Mouse (Mus musculus) intestine, postnatal 0 days (tissue): Measurements from ENCODE around the gene Mov10. TPM values are rescaled to one million over a fixed set of nuclear protein-coding genes. Genes with fewer than 3 reads are reported as not detected.
A peak's percentile ranks its signal among the peaks of the same experiment; 100 is the strongest.

ENCODE experiments used
- ATAC-seq: fragments of 200-750 bp; cut with Nextera tagmentation; 2 replicates; pipeline ENCODE4 v1.8.0; 2017; ENCODE audit warnings: mild to moderate bottlenecking, moderate TSS enrichment, moderate library complexity
- H3K27ac ChIP-seq: fragments of 300-500 bp; sonication (generic); 2 replicates; pipeline ENCODE4 v1.5.1; 2014; ENCODE audit warnings: mild to moderate bottlenecking, low read depth, low read length, moderate library complexity
- H3K27me3 ChIP-seq: fragments of 300-500 bp; sonication (generic); replicated peaks from 2 replicates; pipeline ENCODE4 v1.6.1; 2014; ENCODE audit warnings: low read length, mixed read lengths; ENCODE audit not compliant: control insufficient read depth, insufficient read depth
- H3K36me3 ChIP-seq: fragments of 300-500 bp; sonication (generic); 2 replicates; pipeline ENCODE4 v1.6.1; 2014; ENCODE audit warnings: mild to moderate bottlenecking, moderate library complexity; ENCODE audit not compliant: control insufficient read depth, insufficient read depth
- H3K4me1 ChIP-seq: fragments of 300-500 bp; sonication (generic); replicated peaks from 2 replicates; pipeline ENCODE4 v1.6.1; 2014; ENCODE audit warnings: antibody characterized with exemption, low read length, mixed read lengths; ENCODE audit not compliant: control insufficient read depth, insufficient read depth
- H3K4me2 ChIP-seq: fragments of 300-500 bp; sonication (generic); replicated peaks from 2 replicates; pipeline ENCODE4 v1.6.1; 2014; ENCODE audit warnings: low read depth, mild to moderate bottlenecking, moderate library complexity
- H3K4me3 ChIP-seq: fragments of 300-500 bp; sonication (generic); 2 replicates; pipeline ENCODE4 v1.5.1; 2014; ENCODE audit warnings: low read depth, low read length
- H3K9ac ChIP-seq: fragments of 300-500 bp; sonication (generic); 2 replicates; pipeline ENCODE4 v1.6.1; 2014; ENCODE audit warnings: mild to moderate bottlenecking, low read depth, low read length
- H3K9me3 ChIP-seq: fragments of 300-500 bp; sonication (generic); 2 replicates; pipeline ENCODE4 v1.6.1; 2016; ENCODE audit warnings: mixed run types; ENCODE audit not compliant: control insufficient read depth
- CTCF ChIP-seq: sonication (generic); IDR thresholded peaks from 2 replicates; pipeline ENCODE4 v1.5.1; 2016; ENCODE audit warnings: low read depth, mild to moderate bottlenecking, control low read depth, antibody characterized with exemption, moderate library complexity
- WGBS: fragments of 180-500 bp; shearing (Covaris S2); extraction: QIAGEN DNeasy Blood & Tissue Kit; methylation state at CpG from one replicate; pipeline ENCODE4 v1.1.7; 2014; 5-methylcytosine and 5-hydroxymethylcytosine counted together
- polyA plus RNA-seq: library from polyadenylated mRNA; unstranded; fragments of >200 nt; fragmentation: Nextera tagmentation; extraction: Ambion mirVana; gene quantifications from 2 replicates; pipeline ENCODE4 v1.2.1, GENCODE M21; 2015

The Mov10 gene
- polyA plus RNA-seq, 1 experiment from 2014 or later, result 144 TPM

DNA sequence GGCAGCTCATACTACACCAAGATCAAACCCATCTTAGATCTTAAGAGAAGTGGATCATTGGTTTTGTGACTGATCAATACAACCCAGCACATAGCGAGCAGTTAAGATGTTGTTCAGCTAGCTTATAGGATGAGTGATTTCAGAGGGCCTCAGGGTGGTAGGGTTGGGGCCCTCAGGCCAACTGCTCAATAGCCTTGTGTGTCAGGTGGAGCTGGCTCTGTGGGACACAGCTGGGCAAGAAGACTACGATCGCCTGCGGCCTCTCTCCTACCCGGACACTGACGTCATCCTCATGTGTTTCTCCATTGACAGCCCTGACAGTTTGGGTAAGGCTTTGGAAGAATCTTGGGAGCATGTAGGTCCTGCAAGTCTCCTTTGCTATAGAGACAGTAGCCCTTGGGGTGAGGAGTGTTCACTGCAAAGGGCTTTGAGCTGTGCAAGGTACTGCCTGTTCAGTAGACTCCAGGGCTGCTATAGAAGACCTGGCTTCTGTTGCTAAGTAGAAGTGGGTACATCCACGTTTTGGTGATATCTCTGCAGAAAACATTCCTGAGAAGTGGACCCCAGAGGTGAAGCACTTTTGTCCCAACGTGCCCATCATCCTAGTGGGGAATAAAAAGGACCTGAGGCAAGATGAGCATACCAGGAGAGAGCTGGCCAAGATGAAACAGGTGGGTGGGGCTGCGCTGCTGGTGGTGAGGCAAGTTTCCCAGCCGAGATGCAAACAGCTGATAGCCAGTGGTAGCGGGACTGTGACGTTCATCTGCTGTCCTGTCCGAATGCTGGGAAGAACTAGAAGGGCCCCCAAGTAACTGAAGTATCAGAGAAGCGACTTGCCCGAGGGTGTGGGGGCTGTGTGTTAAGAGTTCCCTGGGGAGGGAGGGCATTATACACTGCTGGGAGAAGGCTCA, 25.7 kb downstream of the Mov10 start:
- peak overlapping the region; percentile 13; the same call in 1 of the 2 replicates for H3K4me2 ChIP-seq
- no peak for TF ChIP-seq CTCF
- H3K36me3 ChIP-seq, result peaks cover 44% of the 10 kb centered on the region
- no peak for ATAC-seq
- H3K4me3 ChIP-seq, result no peak overlapping the region
- 45% methylated on average over 15 of the region's 15 CpGs for WGBS
- no peaks in the 10 kb centered on the region for H3K27me3 ChIP-seq
- H3K9ac ChIP-seq, result no peak overlapping the region
- peak overlapping the region; percentile 46 for H3K27ac ChIP-seq
- no peaks in the 10 kb centered on the region for H3K9me3 ChIP-seq
- H3K4me1 ChIP-seq, result peaks cover 21% of the 10 kb centered on the region

DNA sequence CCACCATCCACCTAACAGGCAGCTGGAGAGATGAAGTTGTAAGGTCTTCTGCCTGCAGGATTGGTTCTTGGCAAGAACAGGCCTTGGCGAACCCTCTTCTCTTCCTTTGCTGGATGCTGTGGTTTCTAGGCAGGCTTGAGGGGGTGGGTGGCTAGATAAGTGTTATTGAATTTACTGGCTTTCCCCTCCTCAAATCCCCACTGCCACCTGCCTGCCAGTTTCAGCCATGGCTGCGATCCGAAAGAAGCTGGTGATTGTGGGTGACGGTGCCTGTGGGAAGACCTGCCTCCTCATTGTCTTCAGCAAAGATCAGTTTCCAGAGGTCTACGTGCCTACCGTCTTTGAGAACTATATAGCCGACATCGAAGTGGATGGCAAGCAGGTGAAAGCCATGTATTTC, 26.7 kb downstream of the Mov10 start:
- TF ChIP-seq CTCF, result no peak
- Histone ChIP-seq H3K36me3 (peaks cover 36% of the 10 kb centered on the region), H3K4me1 (peaks cover 21% of the 10 kb centered on the region), H3K4me2 (peak overlapping the region; percentile 86), H3K9ac (no peak overlapping the region), H3K27me3 (no peaks in the 10 kb centered on the region), H3K4me3 (no peak overlapping the region), H3K9me3 (no peaks in the 10 kb centered on the region), H3K27ac (peak overlapping the region; percentile 93; the same call in 1 of the 2 replicates)
- WGBS, result 83% methylated on average over 8 of the region's 8 CpGs
- ATAC-seq, result no peak

DNA sequence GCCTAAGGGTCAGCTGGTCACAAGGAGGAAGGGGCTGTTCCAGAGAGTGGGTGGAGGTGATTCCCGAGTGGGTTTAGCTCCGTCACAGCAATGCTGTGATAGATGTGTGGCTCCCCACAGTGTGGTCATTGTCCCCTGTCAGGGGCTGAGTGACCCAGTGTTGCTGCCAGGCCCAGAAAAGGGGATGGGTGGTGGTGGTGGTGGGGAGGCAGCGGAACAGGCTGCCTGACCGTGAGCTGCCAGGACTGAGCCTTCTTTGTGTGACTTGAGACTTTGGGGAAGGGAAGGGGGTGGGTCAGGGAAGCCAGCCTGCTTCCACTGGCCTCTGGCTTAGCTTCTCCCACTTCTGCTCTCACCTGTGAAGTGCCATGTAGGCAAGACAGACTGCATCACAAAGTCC, 27.3 kb downstream of the Mov10 start:
- Histone ChIP-seq H3K27me3 (no peaks in the 10 kb centered on the region), H3K9ac (peak overlapping the region; percentile 37; the same call in 1 of the 2 replicates), H3K9me3 (no peaks in the 10 kb centered on the region), H3K4me2 (peak overlapping the region; percentile 86), H3K36me3 (peaks cover 32% of the 10 kb centered on the region), H3K27ac (peak overlapping the region; percentile 93), H3K4me1 (peaks cover 21% of the 10 kb centered on the region), H3K4me3 (peak overlapping the region; percentile 80; the same call in 1 of the 2 replicates)
- no peak for ATAC-seq
- no peak for TF ChIP-seq CTCF
- WGBS, result 38% methylated on average over 4 of the region's 4 CpGs

DNA sequence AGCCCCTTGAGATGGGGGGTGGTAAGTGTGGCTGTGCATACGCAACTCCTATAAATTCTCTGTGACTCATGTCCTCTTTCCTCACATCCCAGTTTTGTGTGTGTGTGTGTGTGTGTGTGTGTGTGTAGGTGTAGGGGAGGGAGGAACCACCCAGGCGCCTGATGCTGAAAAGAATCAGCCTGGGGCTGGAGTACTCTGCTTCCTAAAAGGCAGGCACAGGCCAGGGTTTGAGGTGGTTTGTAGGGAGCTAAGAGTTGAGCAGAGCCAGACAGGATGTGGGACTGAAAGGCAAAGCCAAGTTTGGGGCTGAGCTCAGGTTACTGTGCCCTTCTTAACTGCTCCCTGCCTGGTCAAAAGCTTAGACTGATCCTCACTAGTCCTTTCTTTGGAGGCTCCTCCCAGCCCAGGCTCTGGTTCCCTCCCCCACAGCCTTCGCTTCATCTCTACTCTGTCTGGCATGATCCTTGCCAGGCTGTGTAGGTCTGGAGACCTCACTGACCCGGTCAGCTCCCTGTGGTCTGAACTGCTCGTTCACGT, 27.9 kb downstream of the Mov10 start:
- Histone ChIP-seq H3K27ac (peak overlapping the region; percentile 93), H3K9me3 (no peaks in the 10 kb centered on the region), H3K4me3 (peak overlapping the region; percentile 80), H3K4me2 (peak overlapping the region; percentile 86), H3K4me1 (peaks cover 21% of the 10 kb centered on the region), H3K27me3 (no peaks in the 10 kb centered on the region), H3K36me3 (peaks cover 30% of the 10 kb centered on the region), H3K9ac (peak overlapping the region; percentile 92)
- TF ChIP-seq CTCF, result no peak
- ATAC-seq, result 0 out of 2 replicates have a peak, but pooled peaks have one; percentile 2
- 22% methylated on average over 6 of the region's 6 CpGs for WGBS

DNA sequence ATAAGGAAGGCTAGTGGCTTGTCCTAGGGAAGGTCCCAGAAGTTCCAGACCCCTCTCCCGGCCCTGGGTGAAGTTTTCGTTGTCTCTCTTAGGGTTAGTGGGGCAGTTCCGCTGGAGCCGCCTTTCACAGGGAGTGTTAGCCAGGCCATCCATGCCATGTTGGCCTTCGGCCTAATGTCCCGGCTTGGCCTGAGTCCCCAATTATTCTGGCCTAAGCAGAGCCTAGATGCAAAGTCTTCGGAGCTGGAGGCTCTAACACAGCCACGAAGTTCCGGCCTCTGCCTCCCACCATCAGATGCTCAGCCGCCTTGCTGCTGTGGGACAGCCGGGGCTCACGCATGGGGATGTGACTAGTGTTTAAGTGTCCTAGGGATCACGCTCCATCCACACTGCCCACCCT, 28.5 kb downstream of the Mov10 start:
- 36% methylated on average over 13 of the region's 13 CpGs for WGBS
- Histone ChIP-seq H3K27me3 (no peaks in the 10 kb centered on the region), H3K36me3 (peaks cover 24% of the 10 kb centered on the region), H3K4me3 (peak overlapping the region; percentile 80), H3K4me2 (peak overlapping the region; percentile 86), H3K9ac (peak overlapping the region; percentile 92), H3K4me1 (peaks cover 17% of the 10 kb centered on the region), H3K9me3 (no peaks in the 10 kb centered on the region), H3K27ac (peak overlapping the region; percentile 93)
- TF ChIP-seq CTCF, result no peak
- no peak for ATAC-seq

DNA sequence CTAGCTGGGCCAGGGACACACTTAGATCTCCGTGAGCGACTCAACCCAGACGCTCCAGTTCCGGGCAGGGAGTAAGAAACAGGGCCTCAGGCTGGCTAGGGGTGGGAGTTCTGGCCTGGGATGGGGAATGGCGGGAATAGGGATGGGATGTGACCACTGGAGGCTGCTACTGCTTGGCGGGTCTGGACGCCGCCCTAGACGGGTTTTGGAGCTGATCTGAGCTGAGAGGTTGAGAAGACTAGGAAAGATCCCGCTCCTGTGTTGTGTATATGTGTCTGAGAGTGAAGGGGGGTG, 29.1 kb downstream of the Mov10 start:
- 4% methylated on average over 10 of the region's 10 CpGs for WGBS
- TF ChIP-seq CTCF, result no peak
- Histone ChIP-seq H3K4me2 (peak overlapping the region; percentile 86), H3K4me1 (peaks cover 12% of the 10 kb centered on the region), H3K27me3 (no peaks in the 10 kb centered on the region), H3K36me3 (peaks cover 24% of the 10 kb centered on the region), H3K9ac (peak overlapping the region; percentile 92), H3K27ac (peak overlapping the region; percentile 93), H3K9me3 (no peaks in the 10 kb centered on the region), H3K4me3 (peak overlapping the region; percentile 80)
- ATAC-seq, result peak; percentile 4; the same call in 1 of the 2 replicates
